Mouse (Mus musculus) layer of hippocampus, adult 9-11 months (tissue): ENCODE measurements around the gene Jmjd1c.
A peak's percentile ranks its signal among the peaks of the same experiment; 100 is the strongest.

Experiments used
- DNase-seq: peaks from one replicate; pipeline ENCODE4 v3.0.0; 2022

Gene Jmjd1c

DNA sequence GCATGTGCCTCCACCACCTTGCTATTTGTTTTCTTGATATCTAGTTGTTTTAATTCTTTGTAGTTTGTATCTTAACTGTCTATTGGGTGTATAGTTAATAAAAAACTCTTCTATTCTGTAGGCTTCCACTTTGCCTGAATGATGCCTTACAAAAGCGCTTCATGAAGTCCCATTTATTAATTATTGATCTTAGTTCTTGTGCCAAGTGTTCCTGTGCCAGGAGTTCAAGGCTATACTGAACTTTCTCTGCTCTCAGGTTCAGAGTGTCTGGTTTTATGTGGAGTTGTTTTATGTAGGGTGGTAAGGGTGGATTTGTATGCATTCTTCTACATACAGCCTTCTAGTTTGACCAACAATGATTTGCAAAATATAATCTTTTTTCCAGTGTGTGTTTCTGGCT, 99.7 kb downstream of the Jmjd1c start:
- no peak for DNase-seq

DNA sequence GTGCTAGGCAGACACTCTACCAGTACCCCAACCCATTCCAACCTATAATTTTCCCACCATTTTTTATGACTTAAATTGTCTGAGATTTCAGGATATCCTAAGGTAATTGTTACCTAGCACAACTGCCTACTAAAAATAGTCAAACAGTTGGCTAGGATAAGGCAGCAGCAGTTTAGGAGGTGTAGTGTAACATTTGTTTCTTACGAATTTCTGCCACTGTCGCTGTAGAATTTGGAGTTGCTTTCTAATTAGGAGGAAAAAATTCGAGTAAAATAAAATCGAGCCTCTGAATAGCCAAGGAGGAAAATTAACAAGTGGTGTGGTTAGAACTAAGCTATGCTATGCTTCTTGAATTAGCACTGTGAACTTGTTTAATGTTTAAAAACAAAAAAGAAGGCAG, 101.3 kb downstream of the Jmjd1c start:
- DNase-seq, result no peak

GRCm38 (mm10) chr10:67197829-67198228, 101.9 kb downstream of the Jmjd1c start:
- no peak for DNase-seq

DNA sequence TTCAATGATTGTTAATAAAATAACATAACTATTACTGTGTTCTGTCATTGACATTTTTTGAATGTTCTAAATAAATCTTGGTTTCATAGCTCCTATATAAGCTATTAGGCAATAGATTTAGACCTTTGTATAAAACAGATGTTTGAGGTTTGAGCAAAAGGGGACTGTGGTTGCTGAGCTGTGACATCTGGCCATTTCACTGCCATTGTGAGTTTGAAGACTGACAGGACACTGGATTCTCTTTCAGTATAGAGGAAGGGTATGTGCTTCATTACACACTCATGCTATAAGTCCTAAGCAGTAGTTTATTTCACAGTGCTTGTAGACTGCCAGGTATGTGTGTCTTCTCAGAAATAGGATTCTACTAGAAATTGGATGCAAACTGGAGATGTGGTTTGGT, 105.8 kb downstream of the Jmjd1c start:
- DNase-seq, result no peak

- DNase-seq, result no peak
Measured at GRCm38 (mm10) chr10:67202470-67202869, 106.5 kb downstream of the Jmjd1c start.

DNA sequence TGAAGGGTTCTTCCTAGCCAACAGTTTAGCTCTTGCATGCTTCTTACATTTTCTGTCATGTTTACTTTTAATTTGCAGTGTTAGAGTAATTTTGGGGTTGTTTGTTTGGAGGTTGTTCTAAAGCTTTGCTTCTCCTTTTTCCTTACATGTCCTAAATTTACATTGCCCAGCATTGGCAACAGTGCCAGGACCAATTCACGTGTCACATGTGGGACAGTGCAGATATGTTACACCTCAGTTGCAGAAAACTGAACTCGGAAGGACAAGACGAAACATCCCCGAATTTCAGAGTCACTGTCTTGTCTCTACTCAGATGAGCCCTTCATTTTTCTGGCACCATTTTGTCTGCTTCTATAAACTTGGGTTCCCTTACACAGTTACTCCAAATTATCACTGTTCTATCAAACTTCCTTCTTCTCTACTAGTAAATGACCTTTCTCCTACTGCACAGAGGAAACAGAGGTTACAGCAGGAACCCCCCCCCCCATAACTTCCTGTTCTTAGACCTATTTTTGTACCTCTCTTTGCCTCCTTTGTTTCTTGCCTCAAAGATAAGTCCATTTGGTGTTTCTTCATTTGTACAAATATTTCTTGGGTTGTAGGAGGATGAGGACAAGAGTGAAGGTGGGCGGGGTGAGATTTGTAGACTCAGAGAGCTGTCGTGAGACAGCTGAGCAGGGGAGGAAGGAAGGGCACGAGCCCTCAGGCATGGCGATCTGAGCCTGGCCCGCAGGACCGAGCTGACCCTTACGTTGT, 108.9 kb downstream of the Jmjd1c start:
- DNase-seq, result peak; percentile 38

- no peak for DNase-seq
Measured at GRCm38 (mm10) chr10:67207931-67208330, 112.0 kb downstream of the Jmjd1c start.

- DNase-seq, result no peak
Measured at GRCm38 (mm10) chr10:67209916-67210675, 114.2 kb downstream of the Jmjd1c start.

DNA sequence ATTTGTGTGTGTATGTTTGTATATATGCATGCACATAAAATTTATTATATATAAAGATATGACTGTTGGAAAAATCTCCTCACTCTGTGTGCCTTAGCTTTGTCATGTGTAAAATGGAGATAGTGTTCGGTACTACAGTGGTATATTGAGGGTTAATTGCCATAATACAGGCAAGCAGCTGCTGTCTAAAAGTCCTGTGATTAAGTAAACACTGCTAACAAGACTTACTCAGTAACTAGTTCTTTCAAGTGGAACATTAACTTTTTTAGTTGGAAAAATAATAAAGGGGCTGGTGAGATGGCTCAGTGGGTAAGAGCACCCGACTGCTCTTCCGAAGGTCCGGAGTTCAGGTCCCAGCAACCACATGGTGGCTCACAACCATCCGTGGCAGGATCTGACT, 116.1 kb downstream of the Jmjd1c start:
- DNase-seq, result no peak

- no peak for DNase-seq
Measured at GRCm38 (mm10) chr10:67213720-67214119, 117.8 kb downstream of the Jmjd1c start.

- no peak for DNase-seq
Measured at GRCm38 (mm10) chr10:67215133-67215532, 119.2 kb downstream of the Jmjd1c start.

DNA sequence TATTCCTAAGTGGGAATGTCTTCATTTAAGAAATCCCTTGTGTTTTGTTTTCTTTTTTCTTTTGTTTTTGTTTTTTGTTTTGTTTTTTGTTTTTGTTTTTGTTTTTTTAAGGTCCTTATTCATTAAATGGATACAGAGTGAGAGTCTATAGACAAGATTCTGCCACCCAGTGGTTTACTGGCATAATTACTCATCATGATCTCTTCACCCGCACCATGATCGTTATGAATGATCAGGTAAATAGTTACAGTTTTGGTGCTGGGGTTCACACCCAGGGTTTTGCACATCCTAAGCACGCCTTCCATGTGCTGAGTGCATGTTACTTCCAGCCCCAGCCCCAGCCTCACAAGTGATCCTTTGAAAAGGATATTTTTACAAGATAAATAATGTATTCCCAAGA, 120.9 kb downstream of the Jmjd1c start:
- no peak for DNase-seq

DNA sequence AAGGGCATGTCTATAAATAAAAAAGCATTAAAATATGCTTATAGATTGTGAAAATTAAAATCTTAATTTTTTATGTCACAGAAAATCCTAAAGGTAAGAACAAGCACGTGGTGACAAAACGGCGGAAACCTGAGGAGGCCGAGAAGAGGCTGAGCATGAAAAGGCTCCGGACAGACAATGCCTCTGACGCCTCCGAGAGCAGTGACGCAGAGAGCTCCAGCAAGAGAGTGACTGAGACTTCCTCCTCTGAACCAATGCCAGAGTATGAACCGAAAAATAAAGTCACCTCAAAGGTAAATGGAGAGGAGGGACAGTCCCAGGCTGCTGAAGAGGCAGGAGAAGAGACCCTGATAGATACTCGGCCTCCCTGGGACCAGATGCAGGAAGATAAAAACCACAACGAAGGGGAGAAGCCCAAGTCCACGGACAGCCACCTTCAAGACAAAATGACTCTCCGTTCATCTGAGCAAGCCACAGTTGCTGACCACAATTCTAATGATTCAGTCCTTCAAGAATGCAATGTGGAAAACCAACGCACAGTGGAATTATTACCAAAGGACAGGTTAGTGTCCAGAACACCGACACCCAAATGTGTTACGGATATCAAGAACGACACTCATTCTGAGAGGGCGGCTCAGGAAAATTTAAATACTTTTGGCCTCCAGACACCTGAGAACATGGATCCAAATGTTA, 123.1 kb downstream of the Jmjd1c start:
- DNase-seq, result no peak

DNA sequence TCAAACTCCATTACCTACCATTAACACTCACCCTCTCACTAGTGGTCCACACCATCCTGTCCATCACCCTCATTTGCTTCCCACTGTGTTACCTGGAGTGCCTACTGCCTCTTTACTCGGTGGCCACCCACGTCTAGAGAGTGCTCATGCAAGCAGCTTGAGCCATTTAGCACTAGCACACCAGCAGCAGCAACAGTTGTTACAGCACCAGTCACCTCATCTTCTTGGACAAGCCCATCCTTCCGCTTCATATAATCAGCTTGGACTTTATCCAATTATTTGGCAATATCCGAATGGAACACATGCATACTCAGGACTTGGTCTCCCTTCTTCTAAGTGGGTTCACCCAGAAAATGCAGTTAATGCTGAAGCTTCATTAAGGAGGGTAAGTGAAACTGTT, 124.3 kb downstream of the Jmjd1c start:
- no peak for DNase-seq

- no peak for DNase-seq
Measured at GRCm38 (mm10) chr10:67221284-67221683, 125.4 kb downstream of the Jmjd1c start.

DNA sequence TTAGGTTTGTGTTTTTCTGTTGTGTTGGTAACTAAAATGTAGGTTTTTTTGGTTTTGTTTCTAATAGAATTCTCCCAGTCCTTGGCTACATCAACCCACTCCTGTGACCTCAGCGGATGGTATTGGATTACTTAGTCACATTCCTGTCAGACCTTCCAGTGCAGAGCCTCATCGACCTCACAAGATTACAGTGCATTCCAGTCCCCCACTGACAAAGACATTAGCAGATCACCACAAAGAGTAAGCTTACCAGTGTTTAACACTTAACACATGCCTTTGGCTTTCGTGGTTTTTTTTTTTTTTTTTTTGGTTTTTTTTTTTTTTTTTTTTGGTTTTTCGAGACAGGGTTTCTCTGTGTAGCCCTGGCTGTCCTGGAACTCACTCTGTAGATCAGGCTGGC, 128.0 kb downstream of the Jmjd1c start:
- no peak for DNase-seq

GRCm38 (mm10) chr10:67225528-67225927, 129.6 kb downstream of the Jmjd1c start:
- DNase-seq, result no peak

DNA sequence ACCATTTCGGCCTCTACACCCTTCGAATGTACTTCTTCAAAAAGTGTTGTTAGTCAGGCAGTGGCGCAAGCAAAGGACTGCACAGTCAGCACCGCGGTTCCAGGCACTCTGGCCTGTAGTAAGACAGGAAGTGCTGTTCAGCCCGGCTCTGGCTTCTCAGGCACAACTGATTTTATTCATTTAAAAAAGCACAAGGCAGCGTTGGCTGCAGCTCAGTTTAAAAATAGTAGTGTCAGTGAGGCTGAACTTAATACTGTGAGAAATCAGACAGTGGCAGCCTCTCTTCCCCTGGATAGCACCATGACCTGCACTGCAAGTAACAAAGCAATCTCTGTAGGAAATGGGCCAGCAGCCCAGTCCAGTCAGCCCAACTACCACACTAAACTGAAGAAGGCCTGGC, 130.2 kb downstream of the Jmjd1c start:
- peak; percentile 81 for DNase-seq

- DNase-seq, result no peak
Measured at GRCm38 (mm10) chr10:67226543-67226942, 130.6 kb downstream of the Jmjd1c start.

- no peak for DNase-seq
Measured at GRCm38 (mm10) chr10:67230439-67230838, 134.5 kb downstream of the Jmjd1c start.

GRCm38 (mm10) chr10:67247145-67247544, 151.2 kb downstream of the Jmjd1c start:
- no peak for DNase-seq

GRCm38 (mm10) chr10:67249486-67249885, 153.6 kb downstream of the Jmjd1c start:
- peak; percentile 35 for DNase-seq

DNA sequence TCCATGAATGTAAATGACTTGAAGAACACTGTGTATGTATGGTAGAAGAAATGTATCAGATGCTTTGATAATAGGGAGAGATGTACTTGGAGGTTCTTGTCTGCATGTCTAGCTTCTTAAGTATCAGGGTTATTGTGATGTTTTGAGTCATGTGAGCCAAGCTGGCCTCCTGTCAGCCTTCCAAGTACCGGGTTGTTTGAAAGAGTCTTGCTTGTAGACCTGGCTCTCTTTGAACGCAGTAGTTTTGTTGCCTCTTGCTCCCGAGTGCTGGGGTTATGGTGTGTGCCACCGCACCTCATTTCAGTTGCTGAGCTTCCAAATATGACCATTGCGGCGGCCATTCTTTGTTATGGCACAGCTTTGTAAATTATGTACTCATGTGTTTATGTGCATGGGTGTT, 154.9 kb downstream of the Jmjd1c start:
- DNase-seq, result no peak

DNA sequence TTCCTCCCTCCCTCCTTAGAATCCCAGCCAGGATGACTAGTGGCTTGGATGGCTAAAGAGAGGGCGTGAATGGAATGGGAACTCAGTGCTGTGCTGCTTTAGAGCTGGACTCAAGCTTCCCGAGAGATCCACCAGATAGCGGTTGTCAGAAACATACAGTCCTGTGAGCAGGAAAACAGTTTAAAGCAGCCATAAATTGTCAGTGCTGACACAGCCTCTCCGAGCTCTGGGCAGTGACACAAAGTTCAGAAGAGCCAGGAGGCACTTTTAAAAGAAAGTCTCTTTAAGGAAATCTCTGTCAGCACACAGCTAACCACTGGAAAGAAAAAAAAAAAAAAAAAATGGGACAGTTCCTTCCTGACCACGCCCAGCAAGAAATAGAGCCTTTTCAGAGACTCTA, 156.4 kb downstream of the Jmjd1c start:
- DNase-seq, result no peak
